Mouse (Mus musculus) MEL (cell line): ENCODE measurements around the gene Lman1l. TPM values are rescaled to one million over a fixed set of nuclear protein-coding genes. Genes with fewer than 3 reads are reported as not detected.
A peak's percentile ranks its signal among the peaks of the same experiment; 100 is the strongest.

Experiments used
- DNase-seq: peaks from one replicate; pipeline ENCODE4 v3.0.0; 2011; ENCODE audit warnings: low read depth, low spot score
- H3K27ac ChIP-seq: 2 replicates; pipeline ENCODE4 v1.5.1; 2012; ENCODE audit warnings: low read depth, mild to moderate bottlenecking, control low read depth, low read length, moderate library complexity; ENCODE audit not compliant: control insufficient read depth
- H3K27me3 ChIP-seq, 2 experiments: fragments of 150-350 bp in 1 of 2; sonication (generic) in 1 of 2; 2 replicates each; pipeline ENCODE4 v1.6.1; 2012; ENCODE audit warnings: low read length in 2 of 2, mild to moderate bottlenecking in 2 of 2, improper control_type of control experiment in 1 of 2, moderate library complexity in 1 of 2; ENCODE audit not compliant: insufficient read depth in 2 of 2, control insufficient read depth in 1 of 2
- H3K36me3 ChIP-seq, 2 experiments: 2 replicates each; pipeline ENCODE4 v1.6.1; 2012 to 2014; ENCODE audit warnings: low read length in 2 of 2, improper control_type of control experiment in 1 of 2, inconsistent platforms in 1 of 2, mild to moderate bottlenecking in 1 of 2; ENCODE audit not compliant: insufficient read depth in 2 of 2, control insufficient read depth in 1 of 2
- H3K4me1 ChIP-seq, 2 experiments: fragments of 150-350 bp in 1 of 2; sonication (generic) in 1 of 2; 2 replicates each; pipeline ENCODE4 v1.6.1; 2012; ENCODE audit warnings: low read length in 2 of 2, improper control_type of control experiment in 1 of 2, mild to moderate bottlenecking in 1 of 2; ENCODE audit not compliant: insufficient read depth in 2 of 2, control insufficient read depth in 1 of 2
- H3K4me3 ChIP-seq, 2 experiments: fragments of 150-350 bp in 1 of 2; sonication (generic) in 1 of 2; 2 replicates each; pipeline ENCODE4 v1.5.1; 2012; ENCODE audit warnings: low read depth in 2 of 2, low read length in 2 of 2, mild to moderate bottlenecking in 2 of 2, moderate library complexity in 2 of 2, control low read depth in 1 of 2, improper control_type of control experiment in 1 of 2; ENCODE audit not compliant: control insufficient read depth in 1 of 2, insufficient read depth in 1 of 2
- H3K79me2 ChIP-seq: 2 replicates; pipeline ENCODE4 v1.6.1; 2012; ENCODE audit warnings: mild to moderate bottlenecking, low read length, moderate library complexity; ENCODE audit not compliant: control insufficient read depth, poor library complexity, insufficient read depth
- H3K9ac ChIP-seq: 2 replicates; pipeline ENCODE4 v1.6.1; 2012; ENCODE audit warnings: low read depth, mild to moderate bottlenecking, control low read depth, low read length, moderate library complexity; ENCODE audit not compliant: control insufficient read depth, poor library complexity, severe bottlenecking
- H3K9me3 ChIP-seq: fragments of 150-350 bp; sonication (generic); replicated peaks from 2 replicates; pipeline ENCODE4 v1.6.1; 2012; ENCODE audit warnings: mild to moderate bottlenecking, low read length, improper control_type of control experiment, moderate library complexity; ENCODE audit not compliant: insufficient read depth
- BHLHE40 ChIP-seq: IDR thresholded peaks from 2 replicates; pipeline ENCODE4 v1.6.1; 2012; ENCODE audit warnings: low read depth, mild to moderate bottlenecking, inconsistent platforms, low read length, improper control_type of control experiment, borderline replicate concordance
- CTCF ChIP-seq, 3 experiments: IDR thresholded peaks in 2 of 3; conservative IDR thresholded peaks in 1 of 3; 2 replicates each; pipeline ENCODE4 v1.5.1; 2011 to 2012; ENCODE audit warnings: low read length in 3 of 3, low read depth in 2 of 3, mild to moderate bottlenecking in 2 of 3, improper control_type of control experiment in 1 of 3, inconsistent platforms in 1 of 3, mixed read lengths in 1 of 3, moderate library complexity in 1 of 3; ENCODE audit not compliant: control insufficient read depth in 1 of 3, insufficient read depth in 1 of 3, poor library complexity in 1 of 3, severe bottlenecking in 1 of 3
- EP300 ChIP-seq, 2 experiments: IDR thresholded peaks; 2 replicates each; pipeline ENCODE4 v1.6.1; 2011; ENCODE audit warnings: improper control_type of control experiment in 2 of 2, low read length in 2 of 2, low read depth in 1 of 2, mild to moderate bottlenecking in 1 of 2
- GABPA ChIP-seq: IDR thresholded peaks from 2 replicates; pipeline ENCODE4 v1.6.1; 2012; ENCODE audit warnings: low read depth, mild to moderate bottlenecking, inconsistent platforms, low read length, improper control_type of control experiment, moderate library complexity
- GATA1 ChIP-seq: IDR thresholded peaks from 2 replicates; pipeline ENCODE4 v1.6.1; 2011; ENCODE audit warnings: low read depth, low read length, improper control_type of control experiment
- MAFK ChIP-seq: IDR thresholded peaks from 2 replicates; pipeline ENCODE4 v1.6.1; 2011; ENCODE audit warnings: low read depth, mild to moderate bottlenecking, low read length, improper control_type of control experiment, borderline replicate concordance
- NRF1 ChIP-seq: IDR thresholded peaks from 2 replicates; pipeline ENCODE4 v1.6.1; 2014; ENCODE audit warnings: low read depth, mild to moderate bottlenecking, inconsistent platforms, low read length, improper control_type of control experiment, moderate library complexity; ENCODE audit not compliant: poor library complexity, insufficient read depth, severe bottlenecking
- POLR2A ChIP-seq, 2 experiments: IDR thresholded peaks; 2 replicates each; pipeline ENCODE4 v1.6.1; 2011 to 2012; ENCODE audit warnings: low read length in 2 of 2, mild to moderate bottlenecking in 2 of 2, control low read depth in 1 of 2, improper control_type of control experiment in 1 of 2, low read depth in 1 of 2, moderate library complexity in 1 of 2; ENCODE audit not compliant: control insufficient read depth in 1 of 2, insufficient read depth in 1 of 2, poor library complexity in 1 of 2
- RCOR1 ChIP-seq: IDR thresholded peaks from 2 replicates; pipeline ENCODE4 v1.6.1; 2012; ENCODE audit warnings: low read depth, mild to moderate bottlenecking, inconsistent platforms, low read length, improper control_type of control experiment
- SIN3A ChIP-seq: IDR thresholded peaks from 2 replicates; pipeline ENCODE4 v1.6.1; 2012; ENCODE audit warnings: low read length, improper control_type of control experiment, inconsistent platforms
- TCF12 ChIP-seq: IDR thresholded peaks from 2 replicates; pipeline ENCODE4 v1.6.1; 2014; ENCODE audit warnings: low read depth, mild to moderate bottlenecking, inconsistent platforms, low read length, improper control_type of control experiment, moderate library complexity
- UBTF ChIP-seq: IDR thresholded peaks from 2 replicates; pipeline ENCODE4 v1.6.1; 2012; ENCODE audit warnings: low read depth, mild to moderate bottlenecking, inconsistent platforms, low read length, improper control_type of control experiment, moderate library complexity, borderline replicate concordance; ENCODE audit not compliant: insufficient read depth
- USF1 ChIP-seq: IDR thresholded peaks from 2 replicates; pipeline ENCODE4 v1.6.1; 2014; ENCODE audit warnings: low read depth, mild to moderate bottlenecking, inconsistent platforms, low read length, improper control_type of control experiment, moderate library complexity
- USF2 ChIP-seq, 2 experiments: IDR thresholded peaks; 2 replicates each; pipeline ENCODE4 v1.6.1; 2011 to 2012; ENCODE audit warnings: improper control_type of control experiment in 2 of 2, low read length in 2 of 2, borderline replicate concordance in 1 of 2, inconsistent platforms in 1 of 2, low read depth in 1 of 2, mild to moderate bottlenecking in 1 of 2; ENCODE audit not compliant: insufficient read depth in 1 of 2
- ZKSCAN1 ChIP-seq: IDR thresholded peaks from 2 replicates; pipeline ENCODE4 v1.6.1; 2012; ENCODE audit warnings: low read depth, mild to moderate bottlenecking, inconsistent platforms, low read length, improper control_type of control experiment, moderate library complexity
- ZNF384 ChIP-seq: IDR thresholded peaks from 2 replicates; pipeline ENCODE4 v1.6.1; 2012; ENCODE audit warnings: low read depth, mild to moderate bottlenecking, inconsistent platforms, low read length, improper control_type of control experiment
- polyA plus RNA-seq, 2 experiments: library from polyadenylated mRNA; stranded (reverse) in 1 of 2; unstranded in 1 of 2; fragments of >175 nt in 1 of 2; fragments of >200 nt in 1 of 2; gene quantifications; 2 replicates each; pipeline versions ENCODE4 v1.2.1 to v1.2.4; 2012; ENCODE audit warnings: low replicate concordance in 2 of 2, low read depth in 1 of 2; ENCODE audit not compliant: insufficient read length in 2 of 2, insufficient read depth in 1 of 2, missing spikeins in 1 of 2
- total RNA-seq: library from RNA; depleted of rRNA; stranded (reverse); fragments of 300-350 nt; gene quantifications from 2 replicates; pipeline ENCODE4 v1.2.3, GENCODE M21; 2012

Lman1l gene
- total and polyA plus RNA-seq, 3 experiments, result 0.08 to 0.11 TPM; not detected in 1

DNA sequence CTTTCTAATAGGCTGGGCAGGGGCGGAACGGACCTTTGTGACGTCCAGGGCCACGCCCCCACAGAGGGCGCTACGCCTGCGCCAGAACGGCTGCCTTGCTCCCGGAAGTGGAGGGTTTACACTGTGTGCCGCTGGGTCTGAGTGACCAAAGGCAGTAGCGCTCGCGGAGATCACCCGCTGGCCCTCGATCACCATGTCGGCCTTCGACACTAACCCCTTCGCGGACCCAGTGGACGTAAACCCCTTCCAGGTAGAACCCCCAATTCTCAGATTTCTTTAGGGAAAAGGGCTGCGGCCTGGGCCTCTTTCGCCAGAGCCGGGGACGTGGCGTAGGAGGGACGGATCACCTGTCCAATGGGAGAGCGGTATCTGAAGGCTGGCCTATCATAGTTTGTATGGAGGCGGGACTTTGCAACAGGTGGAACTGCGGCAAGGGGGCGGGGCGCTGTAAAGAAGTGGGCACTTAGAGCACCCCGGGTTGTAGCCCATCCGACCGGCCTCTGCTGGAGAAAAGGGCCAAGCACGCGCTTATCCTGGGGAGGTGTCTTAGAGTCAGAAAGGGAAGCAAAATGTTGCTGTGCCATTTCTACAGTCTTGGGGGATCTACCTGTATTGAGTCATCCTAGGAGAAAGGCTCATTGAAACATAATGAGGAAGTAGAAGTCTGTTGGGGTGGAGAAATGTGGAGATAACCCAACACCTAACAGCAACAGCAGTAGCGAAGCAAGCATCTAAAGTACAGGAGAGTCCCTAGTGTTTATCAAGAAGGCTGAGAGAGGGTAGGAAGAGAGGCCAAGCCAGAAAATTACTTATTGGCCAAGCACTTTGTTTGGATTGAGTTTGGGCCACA is 59.5 kb downstream of the Lman1l start, which contains the start of gene Scamp2 (continued):
- TF ChIP-seq ZKSCAN1, result no peak
- peak; percentile 71 for TF ChIP-seq SIN3A
- peak; percentile 53; the same call in 1 of the 2 replicates for TF ChIP-seq GATA1
- TF ChIP-seq NRF1, result peak; percentile 88
- TF ChIP-seq RCOR1, result no peak
- TF ChIP-seq GABPA, result no peak
- 0 out of 4 replicates have a peak, but pooled peaks of 1 of the 2 experiments have one; percentile 2 for TF ChIP-seq EP300 (IDR thresholded peaks at IDR 0.05; ENCODE audit: low read depth in 1 of 2, low read length in 2 of 2)
- TF ChIP-seq USF1, result peak; percentile 23; the same call in 1 of the 2 replicates
- TF ChIP-seq USF2 (IDR thresholded peaks at IDR 0.05; ENCODE audit: borderline replicate concordance in 1 of 2, insufficient read depth in 1 of 2, low read depth in 1 of 2, low read length in 2 of 2), result no peak
- no peak for TF ChIP-seq BHLHE40
- peak; percentile 52 to 91; a peak in 3 of 4 replicates for TF ChIP-seq POLR2A (IDR thresholded peaks at IDR 0.05; ENCODE audit: control insufficient read depth in 1 of 2, insufficient read depth in 1 of 2, low read depth in 1 of 2, low read length in 2 of 2, poor library complexity in 1 of 2)
- no peak for TF ChIP-seq MAFK
- 0 out of 6 replicates have a peak, but pooled peaks of 1 of the 3 experiments have one; percentile 1 for TF ChIP-seq CTCF (IDR thresholded peaks at IDR 0.05 in 2 of 3, conservative IDR thresholded peaks at IDR 0.05 in 1 of 3; ENCODE audit: control insufficient read depth in 1 of 3, insufficient read depth in 1 of 3, low read depth in 2 of 3, low read length in 3 of 3, poor library complexity in 1 of 3, severe bottlenecking in 1 of 3)
- no peak for TF ChIP-seq UBTF

DNA sequence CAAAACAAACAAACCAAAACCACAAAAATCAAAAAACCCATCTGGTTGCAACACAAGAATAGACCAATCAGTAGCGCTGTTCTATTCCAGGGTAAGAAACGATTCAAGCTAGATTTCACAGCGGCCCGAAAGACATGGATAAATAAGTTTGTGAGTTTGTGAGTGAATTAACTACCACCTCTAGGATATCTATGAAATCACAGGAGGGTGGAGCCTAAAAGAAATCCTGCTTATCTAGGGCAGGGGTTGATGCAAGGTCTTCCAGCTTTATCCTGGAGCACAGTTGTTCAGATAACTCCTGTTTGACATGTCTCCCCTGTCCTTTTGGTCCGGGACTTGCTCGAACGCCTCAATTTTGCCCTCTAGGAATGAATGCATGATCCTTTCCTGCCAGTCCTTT is 60.3 kb downstream of the Lman1l start:
- no peak for DNase-seq
- peaks cover 2 to 28% of the 10 kb centered on the region in 2 experiments for H3K4me1 ChIP-seq
- H3K9ac ChIP-seq, result peak overlapping the region; percentile 29
- H3K36me3 ChIP-seq, result peaks cover 2 to 22% of the 10 kb centered on the region in 2 experiments
- H3K9me3 ChIP-seq, result no peaks in the 10 kb centered on the region
- no peaks in the 10 kb centered on the region for H3K27me3 ChIP-seq
- TF ChIP-seq UBTF, result no peak
- TF ChIP-seq ZNF384, result 0 out of 2 replicates have a peak, but pooled peaks have one; percentile 3
- peak; percentile 36; the same call in 1 of the 2 replicates for TF ChIP-seq GATA1
- 0 out of 2 replicates have a peak, but pooled peaks have one; percentile 46 for TF ChIP-seq TCF12
- TF ChIP-seq RCOR1, result peak; percentile 80
- no peak for TF ChIP-seq CTCF (IDR thresholded peaks at IDR 0.05 in 2 of 3, conservative IDR thresholded peaks at IDR 0.05 in 1 of 3; ENCODE audit: control insufficient read depth in 1 of 3, insufficient read depth in 1 of 3, low read depth in 2 of 3, low read length in 3 of 3, poor library complexity in 1 of 3, severe bottlenecking in 1 of 3)
- H3K79me2 ChIP-seq, result peaks cover 22% of the 10 kb centered on the region
- no peak overlapping the region for H3K27ac ChIP-seq
- H3K4me3 ChIP-seq, result peak overlapping the region; percentile 97 to 99
